Mouse (Mus musculus) G1E-ER4 (cell line): ENCODE results near the gene Scd3. TPM values are rescaled to one million over a fixed set of nuclear protein-coding genes. Genes with fewer than 3 reads are reported as not detected.

ENCODE experiments used
- GATA1 ChIP-seq: IDR thresholded peaks from one replicate; pipeline ENCODE4 v1.8.0; 2012; ENCODE audit warnings: low read length, inconsistent platforms
- polyA plus RNA-seq: library from polyadenylated mRNA; stranded (reverse); fragments of >175 nt; gene quantifications from 2 replicates; pipeline ENCODE4 v1.2.3, GENCODE M21; 2012

Gene Scd3
- polyA plus RNA-seq: not detected in 2 replicates

DNA sequence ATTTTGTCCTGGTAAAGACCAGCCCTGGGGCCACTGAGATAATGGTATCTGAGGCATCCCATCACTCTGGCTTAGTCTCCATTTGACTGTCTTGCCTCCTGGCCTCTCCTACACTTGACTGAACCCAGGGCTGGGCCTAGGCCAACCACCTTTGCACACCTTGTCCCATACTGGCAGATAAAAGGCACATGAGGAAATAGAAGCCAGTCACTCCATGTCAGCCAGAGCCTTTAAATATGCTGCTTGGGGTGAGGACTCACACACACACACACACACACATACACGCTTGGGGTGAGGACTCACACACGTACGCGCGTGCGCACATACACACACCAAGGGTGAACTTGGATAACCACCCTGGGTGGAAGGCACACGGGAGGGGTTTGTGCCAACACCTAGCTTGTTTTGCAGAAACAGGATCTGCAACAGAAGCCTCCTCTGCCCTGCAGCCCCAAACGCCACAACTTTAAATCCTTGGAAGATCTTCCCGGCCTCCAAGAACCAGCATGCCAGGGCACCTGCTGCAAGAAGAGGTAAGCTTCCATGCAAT, at the start of gene Scd3:
TSS of gene Scd3 (plus strand) at position 255 of the 550 bp plus-strand sequence.
- no peak for TF ChIP-seq GATA1

DNA sequence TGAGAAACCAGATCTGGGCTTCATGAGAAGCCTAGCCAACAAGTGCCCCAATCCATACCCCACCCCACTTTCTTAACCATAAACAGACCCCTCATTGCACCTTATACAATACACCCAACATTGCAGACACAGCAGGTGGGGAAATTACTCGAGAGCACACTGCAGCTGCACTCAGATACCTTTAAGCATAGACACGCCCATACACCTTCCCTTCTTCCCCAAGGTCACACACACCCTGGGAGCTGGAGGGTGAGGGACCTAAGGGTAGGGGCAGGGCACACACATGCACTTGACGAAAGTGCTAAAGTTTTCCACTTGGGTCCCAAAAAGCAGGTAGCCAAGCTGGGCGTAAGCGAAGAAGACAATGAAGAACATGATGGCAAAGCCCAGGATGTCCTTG, 49.3 kb upstream of the Scd3 start:
- no peak for TF ChIP-seq GATA1

- no peak for TF ChIP-seq GATA1
Observed at GRCm38 (mm10) chr19:44157005-44157404, 46.1 kb upstream of the Scd3 start.

DNA sequence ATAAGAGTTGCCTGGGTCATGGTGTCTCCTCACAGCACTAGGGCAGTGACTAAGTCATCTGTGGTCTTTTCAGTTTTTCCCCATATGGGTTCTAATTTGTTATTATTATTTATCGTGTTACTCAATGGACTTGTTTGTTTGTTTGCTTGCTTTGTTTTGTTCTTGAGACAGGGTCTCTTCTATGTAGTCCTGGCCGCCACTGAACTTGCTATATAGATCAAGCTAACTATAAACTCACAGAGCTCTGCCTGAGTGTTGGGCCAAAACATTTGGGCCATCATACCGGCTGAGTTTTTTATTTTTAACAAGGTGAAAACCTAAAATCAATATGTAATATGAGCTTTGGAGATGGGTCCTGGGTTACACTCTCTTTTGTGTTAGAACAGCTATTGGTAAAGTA, 43.7 kb upstream of the Scd3 start:
- TF ChIP-seq GATA1: no peak

GRCm38 (mm10) chr19:44161515-44161914, 41.6 kb upstream of the Scd3 start:
- TF ChIP-seq GATA1: no peak

- TF ChIP-seq GATA1: no peak
Observed at GRCm38 (mm10) chr19:44174835-44175234, 28.2 kb upstream of the Scd3 start.

DNA sequence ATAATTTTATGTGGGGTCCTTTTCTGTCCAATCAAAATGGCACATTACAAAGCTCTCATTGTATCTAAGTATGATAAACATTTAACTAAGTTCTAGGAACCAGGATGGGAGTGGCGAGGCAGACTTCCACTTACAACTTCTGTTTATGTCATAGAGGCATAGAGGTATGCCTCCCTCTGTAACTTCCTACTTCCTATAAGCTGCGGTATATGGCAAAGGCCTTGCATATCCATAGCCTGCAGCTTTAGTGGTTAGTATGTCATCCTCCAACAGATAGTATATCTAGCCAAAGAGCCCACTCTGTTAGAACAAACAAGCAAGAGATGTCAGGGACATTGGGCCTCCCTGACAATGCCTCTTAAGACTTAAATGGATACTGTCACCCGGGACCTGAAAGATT, 26.3 kb upstream of the Scd3 start:
- TF ChIP-seq GATA1: no peak

DNA sequence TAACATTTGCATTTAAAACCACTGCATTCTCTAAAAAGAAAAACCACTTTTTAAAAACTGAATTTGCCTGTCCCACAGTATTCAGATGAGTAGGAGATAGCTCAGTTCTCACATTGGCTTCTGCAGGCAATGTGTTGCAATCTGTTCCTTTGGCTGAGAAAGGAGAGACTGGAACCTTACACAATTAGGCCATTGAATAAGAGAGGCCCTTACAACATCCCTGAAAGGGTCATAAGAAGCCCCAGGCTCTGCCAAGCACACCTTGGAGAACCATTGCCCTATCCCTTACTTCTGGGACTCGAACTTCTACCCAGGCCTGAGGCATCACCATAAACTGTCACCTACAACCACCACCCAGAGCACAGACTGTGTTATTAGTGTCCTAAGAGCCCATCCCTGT, 22.6 kb upstream of the Scd3 start:
- no peak for TF ChIP-seq GATA1

GRCm38 (mm10) chr19:44183968-44184367, 19.1 kb upstream of the Scd3 start:
- TF ChIP-seq GATA1: no peak

DNA sequence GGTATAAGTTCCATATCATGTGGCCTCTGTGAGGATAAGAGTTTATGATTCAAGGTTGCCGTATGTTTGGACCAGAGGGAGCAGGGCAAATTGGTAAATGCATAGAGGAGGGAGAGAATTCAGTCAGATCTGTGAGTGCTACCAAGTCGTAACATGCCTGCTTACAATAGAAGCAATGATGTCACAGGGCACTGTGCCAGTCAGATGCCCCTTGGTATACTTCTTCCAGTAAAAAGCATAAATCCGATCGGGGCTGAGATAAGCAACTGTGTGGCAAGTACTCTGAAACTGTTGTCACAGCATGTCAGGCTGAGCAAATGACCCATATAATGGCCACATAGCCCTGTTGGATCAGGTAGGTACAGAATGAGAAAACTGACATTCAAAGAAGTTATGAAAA, 14.0 kb upstream of the Scd3 start:
- TF ChIP-seq GATA1: no peak

DNA sequence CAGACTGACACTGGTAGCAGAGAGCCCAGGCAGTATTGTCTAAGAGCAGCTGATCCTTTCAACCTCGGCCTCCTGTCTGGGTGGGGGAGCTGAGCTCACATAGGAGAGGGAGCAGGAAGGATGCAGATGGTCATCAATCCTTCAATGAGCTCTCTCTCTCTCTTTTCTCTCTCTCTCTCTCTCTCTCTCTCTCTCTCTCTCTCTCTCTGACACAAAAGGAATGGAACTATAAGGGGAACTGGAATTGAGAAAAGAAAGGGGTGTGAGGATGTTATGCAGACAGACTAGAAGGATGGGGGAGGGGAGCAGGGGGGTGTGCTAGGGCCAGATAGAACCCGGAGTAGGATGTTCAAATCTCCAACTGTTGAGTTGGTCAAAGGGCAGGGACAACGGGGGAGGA, 10.7 kb upstream of the Scd3 start, which contains the start of gene Pkd2l1:
TSS of gene Pkd2l1 (minus strand) at position 101 of the 400 bp plus-strand sequence.
- no peak for TF ChIP-seq GATA1

GRCm38 (mm10) chr19:44193906-44194305, 9.2 kb upstream of the Scd3 start:
- no peak for TF ChIP-seq GATA1

DNA sequence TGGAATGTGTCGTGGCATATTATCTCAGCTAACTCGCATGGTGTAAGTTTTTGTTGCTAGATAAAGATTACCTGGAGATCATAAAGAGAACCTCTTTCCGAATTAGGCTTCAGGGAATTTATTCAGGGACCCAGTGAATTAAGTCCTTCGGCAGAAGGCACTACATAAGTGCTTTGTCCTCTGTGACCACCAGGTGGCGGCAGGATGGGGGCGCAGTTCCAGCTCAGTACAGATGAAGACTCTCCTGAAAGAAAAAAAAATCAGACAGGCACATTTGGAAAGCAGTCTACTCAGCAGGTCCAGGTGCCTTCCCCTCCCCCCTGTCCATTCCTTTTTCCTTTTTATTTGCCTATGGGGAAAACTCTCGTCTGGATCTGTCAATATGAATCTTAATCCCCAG, 7.9 kb upstream of the Scd3 start:
- no peak for TF ChIP-seq GATA1

GRCm38 (mm10) chr19:44197053-44197852, 5.8 kb upstream of the Scd3 start:
- TF ChIP-seq GATA1: no peak

- no peak for TF ChIP-seq GATA1
Observed at GRCm38 (mm10) chr19:44198494-44198893, 4.6 kb upstream of the Scd3 start.

DNA sequence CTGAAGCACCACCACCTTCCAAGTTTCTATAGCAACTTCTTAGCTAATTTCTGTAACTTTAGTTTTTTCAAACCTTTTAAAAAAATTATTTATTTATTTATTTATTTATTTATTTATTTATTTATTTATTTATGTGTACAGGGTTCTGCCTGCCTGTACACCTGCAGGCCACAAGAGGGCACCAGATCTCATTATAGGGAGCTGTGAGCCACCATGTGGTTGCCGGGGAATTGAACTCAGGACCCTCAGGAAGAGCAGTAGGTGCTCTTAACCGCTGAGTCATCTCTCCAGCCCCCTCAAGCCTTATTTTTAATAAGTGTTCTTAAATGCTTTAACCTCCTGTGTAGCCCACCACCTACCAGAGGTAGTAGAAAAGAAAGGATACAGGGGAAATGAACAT, 4.1 kb upstream of the Scd3 start:
- no peak for TF ChIP-seq GATA1

GRCm38 (mm10) chr19:44207079-44207478, 4.0 kb downstream of the Scd3 start:
- TF ChIP-seq GATA1: no peak
